Mouse (Mus musculus): ENCODE results near the gene Lrr1.

DNA sequence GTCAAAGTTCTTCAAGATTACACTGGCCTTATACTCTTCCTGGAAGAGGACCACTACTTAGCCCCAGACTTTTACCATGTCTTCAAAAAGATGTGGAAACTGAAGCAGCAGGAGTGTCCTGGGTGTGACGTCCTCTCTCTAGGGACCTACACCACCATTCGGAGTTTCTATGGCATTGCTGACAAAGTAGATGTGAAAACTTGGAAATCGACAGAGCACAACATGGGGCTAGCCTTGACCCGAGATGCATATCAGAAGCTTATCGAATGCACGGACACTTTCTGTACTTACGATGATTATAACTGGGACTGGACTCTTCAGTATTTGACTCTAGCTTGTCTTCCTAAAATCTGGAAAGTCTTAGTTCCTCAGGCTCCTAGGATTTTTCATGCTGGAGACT lies 16.8 kb downstream of the Lrr1 start:
- TF ChIP-seq CTCF (IDR thresholded peaks at IDR 0.05; ENCODE audit: low read depth), result no peak
- TF ChIP-seq EP300 (IDR thresholded peaks at IDR 0.05; ENCODE audit: low read depth), result no peak
